Comparison of ENCODE assay signal across 7 mouse cellular contexts in the genomic region with DNA sequence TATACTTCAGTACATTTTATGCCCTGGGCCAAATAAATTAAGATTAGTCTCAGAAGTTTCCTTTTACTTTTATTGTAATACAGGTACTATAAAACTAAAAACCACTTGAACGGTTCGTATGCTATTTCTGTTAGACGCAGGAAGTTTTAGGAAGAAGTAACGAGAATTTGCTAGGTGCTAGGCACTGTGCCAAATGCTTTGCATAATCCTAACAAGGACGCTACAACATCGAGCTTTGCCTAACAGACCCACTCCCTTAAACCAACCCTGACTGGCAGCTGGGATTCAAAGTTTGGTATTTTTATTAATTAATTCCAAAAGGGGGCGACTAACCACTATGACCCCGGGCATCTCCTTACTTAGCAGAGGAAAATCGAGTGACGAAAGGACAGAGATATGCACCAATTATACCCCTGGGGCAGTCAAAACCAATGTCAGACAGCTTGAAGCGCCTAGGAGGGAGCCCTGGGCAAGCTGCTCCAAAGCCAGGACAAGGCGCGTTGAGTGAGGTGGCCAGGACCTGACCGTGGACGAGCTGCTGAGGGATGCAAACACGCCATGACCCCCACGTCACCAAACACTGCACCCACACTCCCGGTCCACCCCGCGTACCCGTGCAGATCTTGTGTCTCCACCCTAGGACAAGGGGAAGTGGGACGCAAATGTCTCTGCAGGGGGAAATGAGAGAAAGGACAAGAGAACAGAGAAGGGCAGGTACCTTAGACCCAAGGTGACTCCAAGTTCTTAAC. TPM values are rescaled to one million over a fixed set of nuclear protein-coding genes. Genes with fewer than 3 reads are reported as not detected.
DNase-seq lines count a peak whose midpoint lies in the region; ATAC-seq and TF ChIP-seq lines count a peak whose summit lies in the region.

No protein-coding gene starts in this region.

- ATAC-seq in erythroid progenitor cell, adult 5-6 weeks (replicated peaks; ENCODE audit: low FRiP score, poor library complexity, severe bottlenecking), result peak; percentile 57
- peak; percentile 69 for ATAC-seq in intestine, embryonic 16.5 days
- peak; percentile 81 for ATAC-seq in megakaryocyte, adult 5-6 weeks (ENCODE audit: poor library complexity, severe bottlenecking)

- H3K27me3 ChIP-seq in intestine, embryonic 16.5 days (replicated peaks; ENCODE audit: control insufficient read depth, insufficient read depth, low read length), result no peaks in the 10 kb centered on the region

- peak overlapping the region; percentile 73 for H3K9ac ChIP-seq in intestine, embryonic 16.5 days (ENCODE audit: low read depth, low read length)

- H3K4me3 ChIP-seq in bone marrow macrophage, adult 2 months (ENCODE audit: insufficient read depth, low read length), result peak overlapping the region; percentile 89
- peak overlapping the region; percentile 76 for H3K4me3 ChIP-seq in intestine, embryonic 16.5 days (ENCODE audit: low read length)

- no peak for TF ChIP-seq CTCF in bone marrow macrophage, adult 2 months (IDR thresholded peaks at IDR 0.05; ENCODE audit: low read depth, low read length)

- no peak for TF ChIP-seq POLR2A in bone marrow macrophage, adult 2 months (IDR thresholded peaks at IDR 0.05; ENCODE audit: borderline replicate concordance, low read depth, low read length)

- H3K27ac ChIP-seq in bone marrow macrophage, adult 2 months (ENCODE audit: insufficient read depth, low read depth, low read length), result peak overlapping the region; percentile 17
- no peak overlapping the region for H3K27ac ChIP-seq in intestine, embryonic 16.5 days (ENCODE audit: low read length)

- no peaks in the 10 kb centered on the region for H3K9me3 ChIP-seq in intestine, embryonic 16.5 days (ENCODE audit: control insufficient read depth, low read length)

- peaks cover 6% of the 10 kb centered on the region; the same call in 1 of the 2 replicates for H3K4me1 ChIP-seq in bone marrow macrophage, adult 2 months (ENCODE audit: control insufficient read depth, insufficient read depth, low read length)
- no peaks in the 10 kb centered on the region for H3K4me1 ChIP-seq in intestine, embryonic 16.5 days (ENCODE audit: control insufficient read depth, insufficient read depth, low read length)

- WGBS in intestine, embryonic 16.5 days, result 5% methylated on average over 22 of the region's 22 CpGs

- peak overlapping the region; percentile 90 for H3K4me2 ChIP-seq in intestine, embryonic 16.5 days (ENCODE audit: low read depth, low read length)

- no peaks in the 10 kb centered on the region for H3K36me3 ChIP-seq in intestine, embryonic 16.5 days (ENCODE audit: control insufficient read depth, insufficient read depth, low read length)

- DNase-seq in retina, embryonic 14.5 days (ENCODE audit: low spot score), result peak; percentile 43
- no peak for DNase-seq in retina, postnatal 1 day
- no peak for DNase-seq in ovary, postnatal 14 days (ENCODE audit: low spot score)

RNA-seq across cellular contexts. Expression of a gene that starts 0.5 kb away (rescaled TPM):
- polyA plus RNA-seq in bone marrow macrophage, adult 2 months (2012; ENCODE audit: insufficient read depth, insufficient read length, missing spikeins), result 21.0 and 26.0 TPM in 2 replicates
- total RNA-seq in erythroid progenitor cell, adult 5-6 weeks (2015; ENCODE audit: low replicate concordance), result 98.5 and 105 TPM in 2 replicates
- total RNA-seq in erythroid progenitor cell, adult 5-6 weeks (2017; ENCODE audit: low replicate concordance), result 132 and 168 TPM in 2 replicates
- polyA plus RNA-seq in intestine, embryonic 16.5 days (2015; fragmentation: Nextera tagmentation; extraction: Ambion mirVana), result 5.8 and 6.3 TPM in 2 replicates
- 30.8 and 37.3 TPM in 2 replicates for total RNA-seq in megakaryocyte, adult 5-6 weeks (2015)
- total RNA-seq in megakaryocyte, adult 5-6 weeks (2017), result 38.2 and 47.2 TPM in 2 replicates

RNA-seq across cellular contexts. Expression of a gene that starts 0.7 kb away (rescaled TPM):
- not detected in 2 replicates for polyA plus RNA-seq in bone marrow macrophage, adult 2 months (2012; ENCODE audit: insufficient read depth, insufficient read length, missing spikeins)
- 1.1 TPM in 1 of 2 replicates, not detected in the other for total RNA-seq in erythroid progenitor cell, adult 5-6 weeks (2015; ENCODE audit: low replicate concordance)
- not detected in 2 replicates for total RNA-seq in erythroid progenitor cell, adult 5-6 weeks (2017; ENCODE audit: low replicate concordance)
- 0.16 and 0.22 TPM in 2 replicates for polyA plus RNA-seq in intestine, embryonic 16.5 days (2015; fragmentation: Nextera tagmentation; extraction: Ambion mirVana)
- 0.27 and 0.45 TPM in 2 replicates for total RNA-seq in megakaryocyte, adult 5-6 weeks (2015)
- total RNA-seq in megakaryocyte, adult 5-6 weeks (2017), result 0.55 and 1.1 TPM in 2 replicates
